Mouse (Mus musculus) bone marrow, adult 2 months (tissue): ENCODE results near the gene Napb. TPM values are rescaled to one million over a fixed set of nuclear protein-coding genes. Genes with fewer than 3 reads are reported as not detected.

Source experiments
- H3K27ac ChIP-seq: fragments of 200-500 bp; 2 replicates; pipeline ENCODE4 v1.5.1; 2012; ENCODE audit warnings: low read depth, mild to moderate bottlenecking, control low read depth, inconsistent platforms, low read length; ENCODE audit not compliant: control insufficient read depth, poor library complexity, insufficient read depth
- H3K4me1 ChIP-seq: fragments of 200-500 bp; 2 replicates; pipeline ENCODE4 v1.6.1; 2011; ENCODE audit warnings: low read length; ENCODE audit not compliant: control insufficient read depth, insufficient read depth
- H3K4me3 ChIP-seq: fragments of 200-500 bp; replicated peaks from 2 replicates; pipeline ENCODE3; 2011; ENCODE audit warnings: mild to moderate bottlenecking, low read depth, low read length, control low read depth; ENCODE audit not compliant: control insufficient read depth
- CTCF ChIP-seq: fragments of 200-500 bp; IDR thresholded peaks from 2 replicates; pipeline ENCODE4 v1.5.1; 2011; ENCODE audit warnings: low read length, control low read depth; ENCODE audit not compliant: control insufficient read depth, insufficient read depth
- POLR2A ChIP-seq: fragments of 200-500 bp; IDR thresholded peaks from 2 replicates; pipeline ENCODE4 v1.6.1; 2011; ENCODE audit warnings: low read depth, mild to moderate bottlenecking, control low read depth, low read length, borderline replicate concordance; ENCODE audit not compliant: control insufficient read depth
- WGBS: fragments of 180-500 bp; shearing (Covaris S2); methylation state at CpG from one replicate; pipeline ENCODE4 v1.1.7; 2018; 5-methylcytosine and 5-hydroxymethylcytosine counted together
- polyA plus RNA-seq: library from polyadenylated mRNA; stranded (reverse); fragments of >200 nt; gene quantifications from 2 replicates; pipeline ENCODE4 v1.2.4, GENCODE M21; 2011; ENCODE audit warnings: low replicate concordance; ENCODE audit not compliant: missing spikeins, insufficient read depth, insufficient read length

The Napb gene
- polyA plus RNA-seq, 1 experiment, result 0.70 TPM

DNA sequence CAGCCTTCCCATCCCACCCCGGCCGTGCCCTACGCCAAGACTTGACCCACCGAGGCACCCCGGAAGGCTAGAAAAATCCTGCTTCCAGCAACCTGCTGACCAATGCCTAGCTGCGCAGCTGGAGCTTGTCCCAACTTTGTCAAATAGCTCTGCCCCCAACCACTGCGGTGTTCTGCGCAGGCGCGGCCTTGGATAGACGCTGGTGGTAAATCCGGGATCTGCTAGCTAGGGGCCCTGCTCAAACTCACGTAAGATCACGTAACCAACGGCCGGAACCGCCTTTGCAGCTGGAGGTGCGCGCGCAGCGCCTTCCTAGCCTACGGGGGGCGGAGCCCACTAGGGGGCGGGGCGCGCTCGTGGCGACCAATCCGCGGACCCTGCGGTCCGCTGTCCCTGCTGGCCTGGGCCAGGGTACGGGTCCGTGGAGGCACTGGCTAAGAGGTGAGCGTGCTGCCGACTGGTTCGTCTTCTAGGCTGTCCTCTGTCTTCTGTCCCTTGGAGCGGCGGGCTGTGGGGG, 51.4 kb downstream of the Napb start, which contains the start of gene Gzf1:
TSS of gene Gzf1 (plus strand) at position 249 of the 517 bp plus-strand sequence.
- H3K4me3 ChIP-seq, result peak within 1 kb of the TSS; percentile 99
- WGBS, result under 1% methylated on average over 39 of the region's 39 CpGs
- H3K4me1 ChIP-seq, result peaks cover 3% of the 10 kb centered on the region
- no peak for TF ChIP-seq CTCF
- TF ChIP-seq POLR2A, result peak; percentile 74
- H3K27ac ChIP-seq, result peak within 1 kb of the TSS; percentile 82

DNA sequence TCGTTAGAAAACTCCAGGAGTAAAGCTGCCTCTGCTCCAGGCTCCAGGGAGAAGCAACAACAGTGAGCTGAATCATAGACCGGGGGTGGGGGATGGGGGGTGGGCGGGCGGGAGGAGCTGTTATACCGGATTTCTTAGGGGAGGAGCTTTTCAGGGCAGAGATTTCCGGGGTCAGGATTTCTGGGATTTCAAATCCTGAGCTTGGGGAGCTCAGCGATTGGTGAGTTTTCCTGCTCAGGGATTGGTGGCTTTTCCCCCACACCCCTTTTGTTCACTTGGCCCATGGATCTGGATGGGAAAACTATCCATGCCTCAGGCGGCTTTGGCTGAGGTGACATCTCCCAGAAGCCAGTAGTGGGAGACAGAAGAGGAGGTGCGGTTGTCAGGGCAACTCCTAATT, 52.9 kb downstream of the Napb start:
- 76% methylated on average over 9 of the region's 9 CpGs for WGBS
- no peak overlapping the region for H3K4me3 ChIP-seq
- no peak overlapping the region for H3K27ac ChIP-seq
- no peaks in the 10 kb centered on the region; the same call in 1 of the 2 replicates for H3K4me1 ChIP-seq
- no peak for TF ChIP-seq POLR2A
- no peak for TF ChIP-seq CTCF

DNA sequence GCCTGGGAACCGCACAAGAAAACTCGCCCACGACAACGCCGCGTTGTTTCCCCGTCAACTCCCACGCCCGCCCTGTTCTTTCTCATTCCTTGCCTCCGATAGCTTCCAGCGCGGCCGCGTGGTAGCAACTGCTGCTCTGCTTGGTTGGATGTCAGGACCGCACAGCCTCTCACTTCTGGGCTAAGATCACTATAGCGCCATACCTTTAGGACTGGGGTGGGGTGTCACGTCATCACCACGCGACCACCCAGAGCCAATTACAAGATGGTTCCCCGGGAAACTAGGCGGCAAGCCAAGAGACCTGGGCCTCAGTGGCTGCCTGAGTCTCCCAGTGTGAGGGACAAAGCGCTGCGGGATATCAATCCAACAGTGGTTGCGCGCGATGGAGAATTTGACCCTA, 54.5 kb downstream of the Napb start:
- Histone ChIP-seq H3K4me1 (no peaks in the 10 kb centered on the region; the same call in 1 of the 2 replicates), H3K27ac (no peak overlapping the region), H3K4me3 (no peak overlapping the region)
- 87% methylated on average over 26 of the region's 26 CpGs for WGBS
- TF ChIP-seq CTCF (no peak), POLR2A (no peak)

DNA sequence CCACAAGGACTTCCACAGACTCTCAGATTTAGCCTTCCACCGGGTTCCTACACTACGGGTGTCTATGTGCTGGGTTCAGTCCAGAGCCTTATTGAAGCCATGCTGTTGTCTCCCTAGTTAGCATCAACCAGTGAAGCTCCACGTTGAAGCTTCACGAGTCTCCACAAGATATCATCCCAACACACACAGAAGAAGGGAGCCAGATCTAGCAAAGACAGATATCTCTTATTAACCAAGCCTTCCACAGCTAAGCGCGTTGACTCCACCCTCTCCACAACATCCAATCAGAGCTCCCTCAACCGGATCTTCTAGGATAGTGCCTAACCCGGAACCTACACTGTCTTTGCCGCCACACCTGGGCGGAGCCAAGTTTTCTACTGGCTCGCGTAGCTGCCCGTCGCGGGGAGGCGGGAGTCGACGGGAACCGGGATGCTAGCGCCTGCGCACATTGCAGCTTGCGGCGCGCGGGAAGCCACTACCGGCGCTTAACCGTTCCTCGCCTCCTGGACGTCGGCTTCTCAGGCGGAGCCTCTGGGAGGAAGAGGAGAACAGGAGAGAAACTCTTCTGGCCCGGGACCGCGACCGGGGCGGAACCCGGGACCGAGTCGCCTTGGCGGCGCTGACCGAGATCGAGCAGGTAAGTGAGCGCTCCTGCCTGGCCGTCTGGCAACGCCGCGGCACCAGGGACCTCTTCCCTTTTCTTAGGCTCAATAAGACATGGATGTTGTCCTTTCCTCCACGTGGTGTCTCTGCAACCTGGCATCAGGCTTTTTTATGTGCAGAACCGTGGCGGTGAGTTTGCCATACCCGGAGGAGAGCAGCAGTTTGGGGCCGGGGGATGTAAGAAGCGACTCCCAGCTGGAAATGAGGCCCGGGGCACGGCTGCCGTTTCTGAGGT, 59.8 kb downstream of the Napb start, which contains the start of gene Nxt1:
TSS of gene Nxt1 (plus strand) at position 403 of the 898 bp plus-strand sequence.
- Histone ChIP-seq H3K4me1 (no peaks in the 10 kb centered on the region; the same call in 1 of the 2 replicates), H3K4me3 (peak within 1 kb of the TSS; percentile 88), H3K27ac (peak within 1 kb of the TSS; percentile 75)
- under 1% methylated on average over 58 of the region's 58 CpGs for WGBS
- TF ChIP-seq CTCF (no peak), POLR2A (peak; percentile 75; the same call in 1 of the 2 replicates)

DNA sequence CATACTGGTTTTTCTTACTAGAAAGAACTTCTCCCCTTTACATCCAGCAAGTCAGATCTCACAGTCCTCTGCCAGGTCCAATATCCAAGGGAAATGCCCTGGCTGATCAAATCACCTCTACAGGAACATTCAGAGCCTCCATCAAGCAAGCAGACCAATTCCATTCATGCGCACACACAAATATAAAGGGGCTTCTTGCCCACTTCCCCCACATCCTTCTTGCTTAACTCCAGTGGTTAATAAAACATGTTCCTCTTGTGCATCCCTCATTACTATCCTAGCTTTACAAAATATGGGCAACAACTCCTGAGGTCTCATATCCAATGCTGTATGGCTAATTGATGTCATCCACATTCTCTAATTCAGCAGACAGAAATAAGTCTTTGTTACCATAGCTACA, 68.8 kb downstream of the Napb start:
- no peak for TF ChIP-seq CTCF

DNA sequence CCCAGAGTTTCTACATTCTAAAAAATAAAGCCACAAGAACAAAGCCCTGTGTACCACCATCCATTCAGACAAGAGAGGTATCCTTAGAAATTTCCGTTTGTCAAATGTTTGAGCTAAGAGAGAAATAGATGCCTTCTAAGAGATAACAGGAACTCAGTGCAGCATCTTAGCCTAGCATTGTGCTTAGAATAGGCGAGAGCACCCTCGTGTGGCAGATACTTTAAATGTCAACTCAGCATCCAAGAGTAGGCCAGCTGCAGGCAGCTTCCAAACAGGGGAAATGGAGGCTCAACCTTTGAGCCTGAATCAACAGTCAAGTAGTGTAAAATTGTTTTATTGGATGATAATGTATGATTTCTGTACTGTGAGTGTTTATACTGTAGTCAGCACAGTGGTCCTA, 77.3 kb downstream of the Napb start:
- H3K27ac ChIP-seq, result no peak overlapping the region
- 1% methylated on average over 3 of the region's 3 CpGs for WGBS
- TF ChIP-seq POLR2A (no peak), CTCF (peak; percentile 64)
- no peaks in the 10 kb centered on the region for H3K4me1 ChIP-seq
- no peak overlapping the region for H3K4me3 ChIP-seq

More for the DNA sequence above, 68.8 kb downstream of the Napb start:
- Histone ChIP-seq H3K4me3 (no peak overlapping the region), H3K4me1 (no peaks in the 10 kb centered on the region), H3K27ac (no peak overlapping the region)
- WGBS, result 68% methylated on average over 1 of the region's 1 CpGs

DNA sequence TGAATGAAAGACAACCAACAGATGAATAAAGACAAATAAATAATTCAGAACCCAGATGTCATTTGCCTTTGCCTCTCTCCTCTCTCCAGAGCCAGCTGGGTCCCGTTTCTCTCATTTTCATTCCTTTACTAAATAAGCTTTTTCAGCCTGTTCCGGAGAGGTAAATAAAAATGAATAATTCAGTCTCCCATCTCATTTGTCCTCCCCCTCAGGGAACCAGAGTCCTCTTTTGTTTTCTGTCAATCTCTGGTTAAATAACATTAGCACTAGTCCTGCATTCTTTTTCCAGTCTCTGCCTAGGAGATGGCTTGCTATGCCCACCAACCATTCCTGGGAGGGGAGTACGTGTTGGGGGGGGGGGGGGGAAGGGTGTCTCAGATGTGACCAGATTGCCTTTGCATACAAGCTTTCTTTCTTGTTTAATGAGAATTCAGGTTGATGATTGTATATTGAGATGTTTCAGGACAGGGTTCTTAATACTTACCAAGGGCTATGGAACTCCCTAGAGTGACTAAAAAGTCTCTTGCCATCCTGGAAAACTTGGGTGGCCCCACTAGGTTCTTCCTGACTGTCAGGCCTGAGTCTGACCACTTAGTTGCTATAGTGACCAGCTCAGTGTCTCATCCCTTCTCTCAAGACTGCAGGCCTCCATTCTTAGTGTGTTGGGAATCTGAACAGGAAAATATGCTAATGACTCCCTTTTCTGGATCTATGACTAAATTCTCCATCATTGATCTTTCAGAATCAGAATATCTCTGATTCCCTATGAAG, 81.5 kb downstream of the Napb start:
- H3K4me1 ChIP-seq, result no peaks in the 10 kb centered on the region
- no peak for TF ChIP-seq POLR2A
- no peak for TF ChIP-seq CTCF
- no peak overlapping the region for H3K4me3 ChIP-seq
- H3K27ac ChIP-seq, result no peak overlapping the region
- 68% methylated on average over 3 of the region's 3 CpGs for WGBS
